Mouse (Mus musculus): ENCODE results near the gene Plekhh3. TPM values are rescaled to one million over a fixed set of nuclear protein-coding genes. Genes with fewer than 3 reads are reported as not detected.

The Plekhh3 gene
- polyA plus RNA-seq, 1 experiment = 18.3 TPM

- H3K4me3 ChIP-seq (ENCODE audit: insufficient read depth, poor library complexity, severe bottlenecking) = no peak overlapping the region
- no peak overlapping the region for H3ac ChIP-seq (ENCODE audit: control insufficient read depth, insufficient read length, low read depth)
- no peaks in the 10 kb centered on the region for H3K36me3 ChIP-seq (ENCODE audit: control insufficient read depth, insufficient read depth)
- H3K79me3 ChIP-seq (ENCODE audit: low read depth) = no peaks in the 10 kb centered on the region
- no peaks in the 10 kb centered on the region for H3K27me3 ChIP-seq (ENCODE audit: control insufficient read depth, insufficient read depth, insufficient read length)
- H3K79me2 ChIP-seq (ENCODE audit: control insufficient read depth, insufficient read depth) = no peaks in the 10 kb centered on the region
- TF ChIP-seq MYOD1 (IDR thresholded peaks at IDR 0.05; ENCODE audit: control insufficient read depth, insufficient read length, low read depth) = no peak
- TF ChIP-seq USF1 (IDR thresholded peaks at IDR 0.05; ENCODE audit: low read depth) = no peak
- no peak for TF ChIP-seq CTCF (IDR thresholded peaks at IDR 0.05; ENCODE audit: control insufficient read depth, insufficient read depth, insufficient read length)
- no peak for TF ChIP-seq MAX (IDR thresholded peaks at IDR 0.05)
- no peak for TF ChIP-seq FOSL1 (IDR thresholded peaks at IDR 0.05; ENCODE audit: insufficient read depth, low read length, poor library complexity, severe bottlenecking)
- no peak for TF ChIP-seq CEBPB (IDR thresholded peaks at IDR 0.05; ENCODE audit: low read depth)
- no peak for TF ChIP-seq MYOG (IDR thresholded peaks at IDR 0.05; ENCODE audit: control insufficient read depth, extremely low read depth, insufficient read length)
Measured at GRCm38 (mm10) chr11:101180261-101180660, 9.1 kb upstream of the Plekhh3 start.

- TF ChIP-seq MYOD1 (IDR thresholded peaks at IDR 0.05; ENCODE audit: control insufficient read depth, insufficient read length, low read depth) (no peak), CEBPB (IDR thresholded peaks at IDR 0.05; ENCODE audit: low read depth) (no peak), USF1 (IDR thresholded peaks at IDR 0.05; ENCODE audit: low read depth) (no peak), FOSL1 (IDR thresholded peaks at IDR 0.05; ENCODE audit: insufficient read depth, low read length, poor library complexity, severe bottlenecking) (no peak), MYOG (IDR thresholded peaks at IDR 0.05; ENCODE audit: control insufficient read depth, extremely low read depth, insufficient read length) (no peak), MAX (IDR thresholded peaks at IDR 0.05) (no peak), CTCF (IDR thresholded peaks at IDR 0.05; ENCODE audit: control insufficient read depth, insufficient read depth, insufficient read length) (no peak)
- no peaks in the 10 kb centered on the region for H3K79me3 ChIP-seq (ENCODE audit: low read depth)
- H3K27me3 ChIP-seq (ENCODE audit: control insufficient read depth, insufficient read depth, insufficient read length) = no peaks in the 10 kb centered on the region
Measured at GRCm38 (mm10) chr11:101179306-101179705, 8.2 kb upstream of the Plekhh3 start.

GRCm38 (mm10) chr11:101178061-101179058 is 7.2 kb upstream of the Plekhh3 start:
- Histone ChIP-seq H3K27me3 (ENCODE audit: control insufficient read depth, insufficient read depth, insufficient read length) (no peaks in the 10 kb centered on the region), H3ac (ENCODE audit: control insufficient read depth, insufficient read length, low read depth) (no peak overlapping the region), H3K4me3 (ENCODE audit: insufficient read depth, poor library complexity, severe bottlenecking) (no peak overlapping the region), H3K79me3 (ENCODE audit: low read depth) (no peaks in the 10 kb centered on the region), H3K36me3 (ENCODE audit: control insufficient read depth, insufficient read depth) (no peaks in the 10 kb centered on the region), H3K79me2 (ENCODE audit: control insufficient read depth, insufficient read depth) (no peaks in the 10 kb centered on the region)
- TF ChIP-seq MYOD1 (IDR thresholded peaks at IDR 0.05; ENCODE audit: control insufficient read depth, insufficient read length, low read depth) (no peak), MAX (IDR thresholded peaks at IDR 0.05) (no peak), CEBPB (IDR thresholded peaks at IDR 0.05; ENCODE audit: low read depth) (no peak), MYOG (IDR thresholded peaks at IDR 0.05; ENCODE audit: control insufficient read depth, extremely low read depth, insufficient read length) (no peak), CTCF (IDR thresholded peaks at IDR 0.05; ENCODE audit: control insufficient read depth, insufficient read depth, insufficient read length) (no peak), USF1 (IDR thresholded peaks at IDR 0.05; ENCODE audit: low read depth) (no peak), FOSL1 (IDR thresholded peaks at IDR 0.05; ENCODE audit: insufficient read depth, low read length, poor library complexity, severe bottlenecking) (no peak)

More at GRCm38 (mm10) chr11:101179306-101179705, 8.2 kb upstream of the Plekhh3 start:
- H3ac ChIP-seq (ENCODE audit: control insufficient read depth, insufficient read length, low read depth) = no peak overlapping the region
- H3K36me3 ChIP-seq (ENCODE audit: control insufficient read depth, insufficient read depth) = no peaks in the 10 kb centered on the region
- no peak overlapping the region for H3K4me3 ChIP-seq (ENCODE audit: insufficient read depth, poor library complexity, severe bottlenecking)
- no peaks in the 10 kb centered on the region for H3K79me2 ChIP-seq (ENCODE audit: control insufficient read depth, insufficient read depth)

GRCm38 (mm10) chr11:101176933-101177773 is 6.0 kb upstream of the Plekhh3 start:
- Histone ChIP-seq H3ac (ENCODE audit: control insufficient read depth, insufficient read length, low read depth) (no peak overlapping the region), H3K79me3 (ENCODE audit: low read depth) (no peaks in the 10 kb centered on the region), H3K36me3 (ENCODE audit: control insufficient read depth, insufficient read depth) (no peaks in the 10 kb centered on the region), H3K27me3 (ENCODE audit: control insufficient read depth, insufficient read depth, insufficient read length) (no peaks in the 10 kb centered on the region), H3K79me2 (ENCODE audit: control insufficient read depth, insufficient read depth) (no peaks in the 10 kb centered on the region), H3K4me3 (ENCODE audit: insufficient read depth, poor library complexity, severe bottlenecking) (no peak overlapping the region)
- TF ChIP-seq MYOG (IDR thresholded peaks at IDR 0.05; ENCODE audit: control insufficient read depth, extremely low read depth, insufficient read length) = no peak
- peak; percentile 6 for TF ChIP-seq CTCF (IDR thresholded peaks at IDR 0.05; ENCODE audit: control insufficient read depth, insufficient read depth, insufficient read length)

GRCm38 (mm10) chr11:101176117-101176691 is 5.1 kb upstream of the Plekhh3 start:
- H3K4me3 ChIP-seq (ENCODE audit: insufficient read depth, poor library complexity, severe bottlenecking) = no peak overlapping the region
- no peaks in the 10 kb centered on the region for H3K79me2 ChIP-seq (ENCODE audit: control insufficient read depth, insufficient read depth)
- no peaks in the 10 kb centered on the region for H3K79me3 ChIP-seq (ENCODE audit: low read depth)
- TF ChIP-seq CTCF (IDR thresholded peaks at IDR 0.05; ENCODE audit: control insufficient read depth, insufficient read depth, insufficient read length) = peak; percentile 25
- no peak for TF ChIP-seq CEBPB (IDR thresholded peaks at IDR 0.05; ENCODE audit: low read depth)
- TF ChIP-seq MYOG (IDR thresholded peaks at IDR 0.05; ENCODE audit: control insufficient read depth, extremely low read depth, insufficient read length) = no peak
- no peak for TF ChIP-seq FOSL1 (IDR thresholded peaks at IDR 0.05; ENCODE audit: insufficient read depth, low read length, poor library complexity, severe bottlenecking)
- no peak for TF ChIP-seq MAX (IDR thresholded peaks at IDR 0.05)
- no peaks in the 10 kb centered on the region for H3K27me3 ChIP-seq (ENCODE audit: control insufficient read depth, insufficient read depth, insufficient read length)
- H3ac ChIP-seq (ENCODE audit: control insufficient read depth, insufficient read length, low read depth) = no peak overlapping the region
- H3K36me3 ChIP-seq (ENCODE audit: control insufficient read depth, insufficient read depth) = no peaks in the 10 kb centered on the region

Measured in C2C12 (cell line).